Mouse (Mus musculus): ENCODE results near the gene Pias4.
"Not testable (repeated sequence)": the region's sequence is repeated elsewhere in the genome, so short reads cannot be mapped to it uniquely, and the experiment has no call there.

The Pias4 gene

DNA sequence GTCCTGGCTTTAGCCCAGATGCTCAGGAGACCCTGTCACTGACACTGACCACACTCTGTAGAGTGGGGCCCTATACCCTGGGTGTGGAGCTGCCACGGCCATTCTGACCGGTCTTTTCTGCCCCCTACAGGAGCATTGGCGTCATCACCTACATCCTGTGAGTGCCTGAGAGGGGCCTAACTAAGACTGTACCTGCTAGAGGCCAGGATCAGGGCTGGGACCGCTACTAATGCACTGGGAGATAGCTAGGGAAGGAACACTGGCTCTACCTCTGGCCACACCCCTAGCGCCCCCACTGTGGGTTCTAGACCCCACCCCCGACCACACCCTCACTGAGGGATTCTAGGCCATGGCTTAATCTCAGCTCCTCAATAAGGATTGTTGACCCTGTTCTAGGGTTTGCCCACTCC is 23.2 kb upstream of the Pias4 start:
- in situ Hi-C loops (cut with MboI, MseI), result no loop called here

DNA sequence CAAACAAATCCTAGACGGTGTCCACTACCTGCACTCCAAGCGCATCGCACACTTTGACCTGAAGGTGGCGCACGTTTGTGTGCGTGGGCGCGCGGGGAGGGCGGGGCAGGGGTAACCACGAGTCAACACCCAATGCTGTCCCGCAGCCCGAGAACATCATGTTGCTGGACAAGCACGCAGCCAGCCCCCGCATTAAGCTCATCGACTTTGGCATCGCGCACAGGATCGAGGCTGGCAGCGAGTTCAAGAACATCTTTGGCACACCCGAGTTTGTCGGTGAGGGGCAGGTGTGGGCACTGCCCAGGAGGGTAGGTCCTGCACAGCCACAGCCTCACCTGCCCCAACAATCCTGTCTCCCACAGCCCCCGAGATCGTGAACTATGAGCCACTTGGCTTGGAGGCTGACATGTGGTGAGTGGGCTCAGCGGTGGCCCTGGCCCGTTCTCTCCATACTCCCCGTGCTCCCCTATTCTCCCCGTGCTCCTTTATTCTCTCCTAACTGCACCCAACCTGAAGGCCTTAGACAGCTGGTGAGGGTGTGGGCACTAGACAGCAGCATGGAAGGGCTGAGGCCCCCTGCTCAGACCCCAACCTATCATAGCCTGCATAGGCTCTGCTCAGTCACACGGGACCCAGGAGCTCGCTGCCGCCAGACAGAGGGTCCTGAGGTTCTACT is 22.7 kb upstream of the Pias4 start:
- in situ Hi-C loops (cut with MboI, MseI), result no loop called here

DNA sequence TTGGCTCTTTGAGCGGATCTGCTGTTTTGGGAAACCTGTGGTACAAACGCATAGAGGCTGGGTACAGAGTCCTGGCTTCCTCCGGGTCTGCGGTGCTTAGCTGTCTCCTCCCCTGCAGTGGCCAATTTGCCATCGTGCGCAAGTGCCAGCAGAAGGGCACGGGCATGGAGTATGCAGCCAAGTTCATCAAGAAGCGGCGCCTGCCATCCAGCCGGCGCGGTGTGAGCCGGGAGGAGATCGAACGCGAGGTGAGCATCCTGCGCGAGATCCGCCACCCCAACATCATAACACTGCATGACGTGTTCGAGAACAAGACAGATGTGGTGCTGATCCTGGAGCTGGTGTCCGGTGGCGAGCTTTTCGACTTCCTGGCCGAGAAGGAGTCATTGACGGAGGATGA is 22.1 kb upstream of the Pias4 start:
- in situ Hi-C loops (cut with MboI, MseI), result no loop called here

DNA sequence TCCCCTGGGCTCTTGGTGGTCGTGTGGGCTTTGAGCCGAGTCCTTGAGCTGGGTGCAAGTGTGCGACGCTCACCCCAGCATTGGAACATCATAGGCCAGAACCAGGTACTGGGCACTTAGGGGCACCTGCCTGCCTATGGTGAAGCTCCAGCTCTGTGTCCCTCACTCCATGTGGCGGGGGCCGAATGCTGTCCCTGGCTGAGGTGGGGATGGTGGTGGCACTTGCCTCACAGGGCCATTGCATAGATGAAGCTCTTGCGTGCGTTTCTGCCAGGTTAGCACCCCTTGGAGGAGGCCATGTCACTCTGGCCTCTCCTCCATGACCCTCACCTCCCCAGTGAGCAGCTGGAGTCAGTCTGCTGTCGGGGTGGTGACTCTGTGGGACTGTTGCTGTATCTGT is 19.4 kb upstream of the Pias4 start:
- in situ Hi-C loops (cut with MboI, MseI), result no loop called here

- in situ Hi-C loops (cut with MboI, MseI), result no loop called here
Observed at GRCm38 (mm10) chr10:81184765-81185164, 17.0 kb upstream of the Pias4 start.

GRCm38 (mm10) chr10:81183805-81184204 is 16.1 kb upstream of the Pias4 start, which contains the start of gene 4930442H23Rik:
Gene 4930442H23Rik, minus strand, starts transcription at chr10:81183849.
- in situ Hi-C loops (cut with MboI, MseI), result no loop called here

GRCm38 (mm10) chr10:81182336-81183333 is 14.9 kb upstream of the Pias4 start, which contains the start of gene Dapk3:
Gene Dapk3, plus strand, starts transcription at chr10:81183005.
- in situ Hi-C loops (cut with MboI, MseI), result no loop called here

DNA sequence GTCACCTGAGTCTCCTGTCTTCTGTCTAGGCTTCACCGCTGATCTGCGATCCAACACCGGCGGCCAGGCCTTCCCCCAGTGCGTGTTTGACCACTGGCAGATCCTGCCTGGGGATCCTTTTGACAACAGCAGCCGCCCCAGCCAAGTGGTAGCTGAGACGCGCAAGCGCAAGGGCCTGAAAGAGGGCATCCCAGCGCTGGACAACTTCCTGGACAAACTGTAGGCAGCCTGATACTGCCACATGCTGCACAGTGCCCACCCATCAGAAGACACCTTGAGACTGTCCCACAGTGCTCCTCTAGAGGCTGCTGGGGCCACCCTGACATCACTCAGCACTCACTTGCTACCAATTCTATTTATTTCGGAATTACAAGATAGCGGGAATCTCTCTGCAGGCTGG is 14.1 kb upstream of the Pias4 start:
- in situ Hi-C loops (cut with MboI, MseI), result not testable (repeated sequence)

DNA sequence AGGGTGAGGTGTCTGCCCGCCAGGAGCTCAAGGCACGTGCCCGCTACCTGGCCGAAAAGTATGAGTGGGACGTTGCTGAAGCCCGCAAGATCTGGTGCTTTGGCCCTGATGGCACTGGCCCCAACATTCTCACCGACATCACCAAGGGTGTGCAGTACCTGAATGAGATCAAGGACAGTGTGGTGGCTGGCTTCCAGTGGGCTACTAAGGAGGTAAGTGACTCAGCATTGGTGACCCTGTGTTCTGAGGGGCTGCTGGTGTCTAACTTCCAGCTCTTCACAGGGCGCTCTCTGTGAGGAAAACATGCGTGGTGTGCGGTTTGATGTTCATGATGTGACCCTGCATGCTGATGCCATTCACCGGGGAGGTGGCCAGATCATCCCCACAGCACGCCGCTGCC is 13.2 kb upstream of the Pias4 start:
- in situ Hi-C loops (cut with MboI, MseI), result no loop called here

DNA sequence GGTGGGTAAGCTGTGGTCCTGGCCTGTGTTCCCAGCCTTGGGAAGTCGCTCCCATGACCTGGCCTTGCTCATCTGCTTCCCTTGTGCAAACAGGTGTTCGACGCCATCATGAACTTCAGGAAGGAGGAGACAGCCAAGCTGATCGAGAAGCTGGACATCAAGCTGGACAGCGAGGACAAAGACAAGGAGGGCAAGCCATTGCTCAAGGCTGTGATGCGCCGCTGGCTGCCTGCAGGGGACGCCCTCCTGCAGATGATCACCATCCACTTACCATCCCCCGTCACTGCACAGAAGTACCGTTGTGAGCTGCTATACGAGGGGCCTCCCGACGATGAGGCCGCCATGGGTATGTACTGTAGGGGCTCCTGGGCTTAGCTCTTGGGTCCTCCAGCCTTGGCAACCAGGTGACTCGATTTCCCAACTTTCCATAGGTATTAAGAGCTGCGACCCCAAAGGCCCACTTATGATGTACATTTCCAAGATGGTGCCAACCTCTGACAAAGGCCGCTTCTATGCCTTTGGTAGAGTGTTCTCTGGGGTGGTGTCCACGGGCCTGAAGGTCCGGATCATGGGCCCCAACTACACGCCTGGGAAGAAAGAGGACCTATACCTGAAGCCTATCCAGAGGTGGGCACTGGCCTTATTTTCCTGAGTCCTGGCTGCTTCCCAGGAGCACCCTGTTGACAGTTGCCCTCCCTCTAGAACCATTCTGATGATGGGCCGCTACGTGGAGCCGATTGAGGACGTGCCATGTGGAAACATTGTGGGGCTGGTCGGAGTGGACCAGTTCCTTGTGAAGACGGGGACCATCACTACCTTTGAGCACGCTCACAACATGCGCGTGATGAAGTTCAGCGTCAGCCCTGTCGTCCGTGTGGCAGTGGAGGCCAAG is 12.0 kb upstream of the Pias4 start:
- in situ Hi-C loops (cut with MboI, MseI), result loop anchor here (5.0 kb wide), 1 partner anchor 42 kb away; the partner anchor contains the start of gene Zbtb7a

- in situ Hi-C loops (cut with MboI, MseI), result loop anchor here (5.0 kb wide), 1 partner anchor 42 kb away; the partner anchor contains the start of gene Zbtb7a
Observed at GRCm38 (mm10) chr10:81178927-81179326, 11.2 kb upstream of the Pias4 start.

DNA sequence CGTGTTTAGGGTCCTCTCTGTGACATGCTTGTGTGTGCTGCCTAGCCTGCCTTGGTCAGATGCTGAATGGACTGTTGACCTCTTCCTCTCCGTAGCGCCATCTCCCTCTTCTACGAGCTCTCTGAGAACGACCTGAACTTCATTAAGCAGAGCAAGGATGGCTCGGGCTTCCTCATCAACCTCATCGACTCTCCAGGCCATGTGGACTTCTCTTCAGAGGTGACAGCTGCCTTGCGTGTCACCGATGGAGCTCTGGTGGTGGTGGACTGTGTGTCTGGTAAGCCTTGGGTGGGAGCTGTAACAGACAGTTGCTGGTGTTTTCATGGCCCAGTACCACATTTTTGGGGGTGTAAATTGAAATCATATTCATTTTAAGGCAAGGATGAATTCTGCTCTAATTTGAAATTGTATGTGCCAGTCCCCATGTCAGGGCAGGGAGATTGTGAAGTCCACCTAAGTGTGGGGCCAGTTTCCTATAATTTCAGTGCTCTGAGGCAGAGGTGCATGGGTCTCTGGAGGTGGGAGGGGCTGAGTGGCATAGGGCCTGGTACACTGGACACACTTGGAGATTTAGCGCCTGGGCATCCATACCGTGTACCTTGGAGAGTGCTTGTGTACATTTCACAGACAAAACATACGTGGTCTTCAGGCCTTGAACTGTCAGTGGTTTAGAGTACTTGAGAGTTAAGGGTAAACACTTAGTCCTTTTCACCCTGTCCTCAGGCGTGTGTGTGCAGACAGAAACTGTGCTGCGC is 10.4 kb upstream of the Pias4 start:
- in situ Hi-C loops (cut with MboI, MseI), result loop anchor here (5.0 kb wide), 1 partner anchor 41 kb away; the partner anchor contains the start of gene Zbtb7a

GRCm38 (mm10) chr10:81177491-81177925 is 9.8 kb upstream of the Pias4 start:
- in situ Hi-C loops (cut with MboI, MseI), result loop anchor here (5.0 kb wide), 1 partner anchor 40 kb away; the partner anchor contains the start of gene Zbtb7a

GRCm38 (mm10) chr10:81176466-81177271 is 8.9 kb upstream of the Pias4 start, which contains the start of gene Eef2:
Gene Eef2, plus strand, starts transcription at chr10:81176631.
- in situ Hi-C loops (cut with MboI, MseI), result loop anchor here (5.0 kb wide), 1 partner anchor 39 kb away; the partner anchor contains the start of gene Zbtb7a

- in situ Hi-C loops (cut with MboI, MseI), result loop anchor here (5.0 kb wide), 1 partner anchor 39 kb away; the partner anchor contains the start of gene Zbtb7a
Observed at GRCm38 (mm10) chr10:81175936-81176465, 8.3 kb upstream of the Pias4 start.

DNA sequence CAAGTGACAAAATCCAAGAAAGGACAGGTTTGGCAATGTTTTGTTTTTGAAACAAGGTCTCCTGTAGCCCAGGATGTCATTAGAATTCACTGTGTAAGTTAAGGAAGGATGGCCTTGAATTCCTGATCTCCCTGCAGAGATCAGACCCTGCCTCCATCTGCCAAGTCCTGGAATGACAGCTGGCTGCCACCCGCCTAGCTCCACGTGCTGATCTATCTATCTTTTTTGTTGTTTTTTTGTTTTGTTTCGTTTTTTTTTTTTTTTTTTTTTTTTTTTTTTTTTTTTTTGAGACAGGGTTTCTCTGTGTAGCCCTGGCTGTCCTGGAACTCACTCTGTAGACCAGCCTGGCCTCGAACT is 7.6 kb upstream of the Pias4 start:
- in situ Hi-C loops (cut with MboI, MseI), result loop anchor here (5.0 kb wide), 1 partner anchor 38 kb away; the partner anchor contains the start of gene Zbtb7a

- in situ Hi-C loops (cut with MboI, MseI), result loop anchor here (5.0 kb wide), 1 partner anchor 37 kb away; the partner anchor contains the start of gene Zbtb7a
Observed at GRCm38 (mm10) chr10:81174617-81175344, 7.1 kb upstream of the Pias4 start.

DNA sequence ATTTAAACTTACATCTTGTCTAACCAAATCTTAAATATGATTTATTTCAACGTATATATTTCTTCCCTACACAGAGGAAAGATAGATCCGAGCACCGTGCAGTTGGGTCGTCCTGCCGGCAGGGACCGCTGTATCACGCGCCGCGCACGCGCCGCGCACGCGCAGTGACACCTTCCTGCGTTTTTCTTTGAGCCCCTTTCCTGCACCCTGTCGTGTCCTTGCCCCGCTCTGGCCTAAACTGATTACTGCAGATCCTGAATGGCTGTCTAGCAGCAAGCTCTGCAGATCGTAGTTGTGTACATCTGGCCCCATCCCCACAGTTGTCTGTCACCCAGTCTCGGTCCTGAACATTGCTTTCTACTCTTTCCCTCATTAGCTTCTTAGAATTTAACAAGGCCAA is 5.4 kb upstream of the Pias4 start:
- in situ Hi-C loops (cut with MboI, MseI), result no loop called here

All from T-helper 2 cell (primary cell).